Mouse (Mus musculus): ENCODE measurements around the gene Rps6kl1. TPM values are rescaled to one million over a fixed set of nuclear protein-coding genes. Genes with fewer than 3 reads are reported as not detected.
A peak's percentile ranks its signal among the peaks of the same experiment; 100 is the strongest.

The Rps6kl1 gene
- polyA plus RNA-seq, 1 experiment from 2014 or later = 1.2 TPM

DNA sequence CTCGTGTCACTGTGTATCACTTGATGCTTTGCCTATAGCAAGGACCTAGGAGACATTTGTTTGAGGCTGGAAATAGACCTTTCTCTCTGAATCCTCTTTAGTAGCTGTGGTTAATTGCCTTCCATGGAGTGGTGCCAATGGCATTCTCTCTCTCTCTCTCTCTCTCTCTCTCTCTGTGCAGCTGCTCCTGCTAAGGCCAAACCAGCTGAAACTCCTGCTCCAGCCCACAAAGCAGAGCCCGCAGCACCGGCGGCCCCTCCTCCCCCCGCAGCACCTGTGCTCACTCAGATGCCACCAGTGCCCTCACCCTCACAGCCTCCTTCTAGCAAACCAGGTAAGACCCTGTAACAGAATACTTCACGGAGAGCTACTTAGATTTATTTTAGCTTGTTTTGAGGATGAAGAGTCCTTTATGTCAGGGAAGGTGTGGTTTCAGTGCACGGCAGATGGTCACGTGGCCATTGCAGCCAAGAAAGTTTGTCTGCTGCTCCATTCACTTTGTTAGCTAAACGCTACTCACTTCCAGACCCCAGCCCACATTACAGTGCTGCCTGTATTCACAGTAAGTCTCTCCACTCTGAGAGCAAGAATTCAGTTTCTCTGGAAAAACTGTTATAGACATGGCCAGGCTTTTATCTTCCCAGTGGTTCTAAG is 29.1 kb downstream of the Rps6kl1 start:
- WGBS = 91% methylated on average over 9 of the region's 9 CpGs
- Histone ChIP-seq H3K36me3 (peaks cover 83% of the 10 kb centered on the region), H3K4me1 (replicated peaks) (peaks cover 2% of the 10 kb centered on the region; the same call in 1 of the 2 replicates), H3K4me2 (no peak overlapping the region), H3K9ac (no peak overlapping the region), H3K27me3 (replicated peaks) (no peaks in the 10 kb centered on the region), H3K27ac (ENCODE audit: poor library complexity, severe bottlenecking) (no peak overlapping the region), H3K4me3 (no peak overlapping the region), H3K9me3 (replicated peaks) (no peaks in the 10 kb centered on the region)
- no peak for ATAC-seq (ENCODE audit: insufficient number of reproducible peaks, low FRiP score)

DNA sequence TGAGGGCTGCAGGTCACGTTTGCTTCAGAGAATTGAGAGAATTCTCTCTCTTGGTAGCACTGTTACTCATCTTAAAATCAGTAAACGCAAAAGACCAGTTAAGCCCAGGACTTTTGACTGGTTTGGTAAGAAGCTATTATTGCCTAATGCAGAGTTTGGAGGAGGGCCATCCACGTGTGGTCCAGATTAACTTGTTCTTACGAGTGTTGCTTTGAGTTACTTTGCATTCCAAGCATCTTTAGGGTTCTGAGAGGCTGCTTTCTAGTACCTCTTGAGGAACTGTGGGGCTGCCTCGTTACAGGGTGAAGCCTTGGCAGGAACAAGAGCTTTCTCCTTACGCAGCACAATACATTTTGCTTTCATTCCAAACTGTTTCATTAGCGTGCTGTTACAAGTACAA is 35.4 kb downstream of the Rps6kl1 start:
- Histone ChIP-seq H3K27me3 (replicated peaks) (no peaks in the 10 kb centered on the region), H3K9me3 (replicated peaks) (no peaks in the 10 kb centered on the region), H3K4me1 (replicated peaks) (peaks cover 34% of the 10 kb centered on the region), H3K36me3 (peaks cover 49% of the 10 kb centered on the region), H3K4me2 (no peak overlapping the region), H3K27ac (ENCODE audit: poor library complexity, severe bottlenecking) (no peak overlapping the region), H3K9ac (no peak overlapping the region), H3K4me3 (no peak overlapping the region)
- ATAC-seq (ENCODE audit: insufficient number of reproducible peaks, low FRiP score) = no peak
- WGBS = 79% methylated on average over 7 of the region's 7 CpGs

DNA sequence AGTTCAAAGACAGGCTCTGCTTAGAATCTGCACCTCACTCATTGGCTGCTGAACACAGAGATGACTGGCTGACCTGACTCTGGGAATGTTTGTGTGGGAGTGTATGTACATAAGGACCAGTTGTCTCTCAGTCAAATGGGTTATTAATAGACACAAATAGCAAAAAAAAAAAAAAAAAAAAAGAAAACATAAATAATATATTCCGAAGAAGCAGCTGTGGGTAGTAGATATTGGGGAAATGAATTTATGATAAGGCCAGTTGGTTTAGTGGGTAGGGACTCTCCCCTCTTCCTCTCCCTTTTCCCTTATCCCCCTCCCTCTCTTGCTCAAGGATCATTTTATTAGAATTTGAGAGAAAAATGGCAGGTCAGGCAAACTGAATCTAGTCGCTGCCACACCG is 37.1 kb downstream of the Rps6kl1 start:
- peaks cover 33% of the 10 kb centered on the region for H3K36me3 ChIP-seq
- no peak overlapping the region for H3K9ac ChIP-seq
- peaks cover 43% of the 10 kb centered on the region for H3K4me1 ChIP-seq (replicated peaks)
- WGBS = 95% methylated on average over 3 of the region's 3 CpGs
- no peaks in the 10 kb centered on the region for H3K27me3 ChIP-seq (replicated peaks)
- H3K4me3 ChIP-seq = no peak overlapping the region
- H3K9me3 ChIP-seq (replicated peaks) = no peaks in the 10 kb centered on the region
- ATAC-seq (ENCODE audit: insufficient number of reproducible peaks, low FRiP score) = no peak
- H3K27ac ChIP-seq (ENCODE audit: poor library complexity, severe bottlenecking) = peak overlapping the region; percentile 61; the same call in 1 of the 2 replicates
- H3K4me2 ChIP-seq = no peak overlapping the region

DNA sequence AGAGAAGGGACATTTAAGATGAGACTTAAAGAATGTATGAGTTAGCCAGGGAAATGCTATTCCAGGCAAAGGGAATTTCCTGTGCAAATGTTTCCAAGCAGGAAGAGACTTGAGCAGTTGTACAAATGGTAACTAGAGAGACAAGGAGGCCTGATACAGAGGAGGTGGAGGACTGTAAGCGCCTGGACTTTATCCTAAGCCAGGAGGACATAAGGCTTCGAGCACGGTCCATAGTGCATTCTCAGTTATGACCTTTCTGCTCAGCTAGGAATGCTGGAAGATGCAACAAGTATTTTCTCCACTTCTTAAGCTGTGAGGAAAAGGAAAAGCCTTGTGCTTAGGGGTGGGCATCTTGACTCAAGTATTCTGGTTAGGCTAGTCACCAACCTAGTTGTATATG is 37.7 kb downstream of the Rps6kl1 start:
- peak overlapping the region; percentile 61 for H3K27ac ChIP-seq (ENCODE audit: poor library complexity, severe bottlenecking)
- peaks cover 27% of the 10 kb centered on the region for H3K36me3 ChIP-seq
- 70% methylated on average over 3 of the region's 3 CpGs for WGBS

DNA sequence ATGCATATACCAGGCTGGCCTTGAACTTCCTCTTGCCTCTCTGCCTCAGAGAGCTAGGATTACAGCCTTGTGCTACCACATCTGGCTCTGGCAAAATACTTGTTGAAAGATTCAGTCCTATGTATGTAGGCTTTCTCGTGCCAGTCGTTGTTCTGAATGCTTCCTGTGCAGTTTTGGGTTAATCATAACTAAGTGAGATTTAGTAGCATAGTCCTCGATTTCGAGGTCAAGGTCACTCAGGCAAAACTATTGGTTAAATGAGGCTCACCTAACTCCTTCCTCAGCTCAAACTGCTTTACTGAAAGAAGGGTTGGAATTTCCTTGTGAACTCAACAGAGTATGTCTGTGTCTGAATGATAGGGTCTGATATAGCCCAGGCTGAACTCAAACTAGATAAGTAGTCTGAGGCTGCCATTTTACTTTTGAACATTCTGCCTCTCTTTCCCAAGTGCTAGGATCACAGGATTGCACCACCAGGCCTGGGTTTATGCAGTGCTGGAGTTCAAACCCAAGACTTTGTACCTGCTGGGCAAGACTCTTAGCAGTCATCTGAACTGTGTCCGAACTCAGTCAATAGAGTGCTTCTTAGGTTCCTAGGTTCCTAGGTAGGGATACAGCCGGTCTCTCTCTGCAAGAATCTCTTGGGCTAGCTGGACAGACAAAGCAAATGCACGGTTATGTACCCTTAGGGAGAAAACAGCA is 38.4 kb downstream of the Rps6kl1 start:
- H3K9me3 ChIP-seq (replicated peaks) = no peaks in the 10 kb centered on the region
- peak overlapping the region; percentile 53 for H3K27ac ChIP-seq (ENCODE audit: poor library complexity, severe bottlenecking)
- 79% methylated on average over 7 of the region's 7 CpGs for WGBS
- H3K4me3 ChIP-seq = peak overlapping the region; percentile 78; the same call in 1 of the 2 replicates
- peak overlapping the region; percentile 92; the same call in 1 of the 2 replicates for H3K9ac ChIP-seq
- ATAC-seq (ENCODE audit: insufficient number of reproducible peaks, low FRiP score) = no peak
- H3K27me3 ChIP-seq (replicated peaks) = no peaks in the 10 kb centered on the region
- peaks cover 21% of the 10 kb centered on the region for H3K36me3 ChIP-seq
- peaks cover 43% of the 10 kb centered on the region for H3K4me1 ChIP-seq (replicated peaks)
- H3K4me2 ChIP-seq = peak overlapping the region; percentile 90

More for the DNA sequence above, 37.7 kb downstream of the Rps6kl1 start:
- ATAC-seq (ENCODE audit: insufficient number of reproducible peaks, low FRiP score) = no peak
- Histone ChIP-seq H3K9me3 (replicated peaks) (no peaks in the 10 kb centered on the region), H3K27me3 (replicated peaks) (no peaks in the 10 kb centered on the region), H3K4me3 (no peak overlapping the region), H3K4me2 (0 out of 2 replicates have a peak overlapping the region, but pooled peaks have one; percentile 15), H3K4me1 (replicated peaks) (peaks cover 43% of the 10 kb centered on the region), H3K9ac (no peak overlapping the region)

DNA sequence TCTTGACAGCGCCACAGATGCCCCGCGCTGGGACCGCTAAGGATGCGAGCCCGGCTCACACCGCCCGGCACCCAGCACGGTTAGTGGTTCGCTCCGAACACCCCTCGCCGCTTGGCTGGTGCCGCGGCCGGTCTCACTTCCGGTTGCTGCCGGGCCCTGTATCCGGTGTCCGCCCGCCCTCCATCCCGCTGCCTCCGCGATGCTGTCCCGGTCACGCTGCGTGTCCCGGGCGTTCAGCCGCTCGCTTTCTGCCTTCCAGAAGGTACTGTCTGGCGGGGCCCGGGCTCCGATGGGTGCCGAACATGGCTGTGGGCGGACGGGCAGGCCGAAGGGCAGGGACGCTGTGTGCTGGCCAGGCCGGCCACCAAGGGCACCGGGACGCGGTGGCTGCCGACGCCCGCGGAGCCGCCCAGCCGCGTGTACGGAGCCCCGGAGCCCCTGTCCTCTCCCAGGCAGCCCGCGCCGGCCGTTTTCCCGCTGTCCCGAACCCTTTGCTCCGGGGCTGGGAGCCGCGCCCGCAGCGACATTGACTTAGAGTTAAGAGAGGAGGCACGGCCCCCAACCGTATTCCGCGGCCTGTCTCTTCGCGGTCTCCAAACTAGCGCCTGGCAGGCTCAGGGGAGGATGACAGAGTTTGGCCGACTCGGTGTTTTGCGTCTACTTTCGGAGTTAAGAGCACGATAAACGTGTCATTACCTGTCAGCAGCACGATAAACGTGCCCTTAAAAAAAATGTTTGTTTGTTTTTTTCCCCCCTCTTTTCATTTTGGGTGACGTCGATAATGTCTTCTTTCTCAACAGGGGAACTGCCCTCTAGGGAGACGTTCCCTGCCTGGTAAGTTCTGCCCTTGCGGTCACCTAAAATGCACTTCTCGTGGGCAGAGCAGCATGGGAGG is 40.1 kb downstream of the Rps6kl1 start, which contains the start of the genes Prox2 and Dlst:
Gene Prox2, minus strand, starts transcription at position 62 of the 895 bp plus-strand sequence.
Gene Dlst, plus strand, starts transcription at position 136 of the 895 bp plus-strand sequence.
- H3K36me3 ChIP-seq = peaks cover 14% of the 10 kb centered on the region
- WGBS = under 1% methylated on average over 83 of the region's 83 CpGs
- peaks cover 48% of the 10 kb centered on the region for H3K4me1 ChIP-seq (replicated peaks)
- peak within 1 kb of the TSS; percentile 92 for H3K9ac ChIP-seq
- peak; percentile 93 for ATAC-seq (ENCODE audit: insufficient number of reproducible peaks, low FRiP score)
- H3K27me3 ChIP-seq (replicated peaks) = no peaks in the 10 kb centered on the region
- peak within 1 kb of the TSS; percentile 82 for H3K27ac ChIP-seq (ENCODE audit: poor library complexity, severe bottlenecking)
- no peaks in the 10 kb centered on the region for H3K9me3 ChIP-seq (replicated peaks)
- H3K4me3 ChIP-seq = peak within 1 kb of the TSS; percentile 78
- peak within 1 kb of the TSS; percentile 90 for H3K4me2 ChIP-seq

DNA sequence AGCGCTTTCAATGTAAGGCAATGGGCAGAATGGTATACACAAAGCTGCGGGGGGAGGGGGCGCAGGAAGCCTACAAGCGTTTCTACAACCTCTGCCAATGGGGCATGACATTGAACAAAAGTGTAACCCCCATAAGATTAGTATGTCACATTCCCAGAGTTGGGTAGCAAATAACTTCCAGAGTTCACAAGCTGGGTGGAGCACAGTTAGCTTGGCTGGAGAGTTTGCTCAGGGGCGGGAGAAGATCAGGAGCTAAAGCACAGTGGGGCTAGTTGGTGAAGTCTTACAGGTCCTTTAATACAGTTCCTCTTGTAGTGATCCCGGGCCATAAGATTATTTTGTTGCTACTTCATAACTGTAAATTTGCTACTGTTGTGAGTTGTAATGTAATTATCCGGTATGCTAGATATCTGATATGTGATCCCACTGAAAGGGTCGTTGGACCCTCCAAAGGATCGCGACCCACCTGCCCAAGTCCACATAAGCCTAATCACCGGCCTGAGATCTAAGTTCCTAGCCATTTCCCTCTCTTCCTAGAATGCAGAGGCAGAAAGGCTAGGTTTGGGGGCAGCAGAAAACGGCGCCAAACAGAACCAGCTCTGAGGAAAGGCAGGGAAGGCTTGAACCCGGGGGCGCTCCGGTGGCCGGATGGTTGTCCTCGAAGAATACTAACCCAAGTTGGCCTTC is 40.9 kb downstream of the Rps6kl1 start:
- H3K9me3 ChIP-seq (replicated peaks) = no peaks in the 10 kb centered on the region
- H3K9ac ChIP-seq = peak overlapping the region; percentile 92
- peaks cover 44% of the 10 kb centered on the region for H3K4me1 ChIP-seq (replicated peaks)
- ATAC-seq (ENCODE audit: insufficient number of reproducible peaks, low FRiP score) = peak; percentile 26; the same call in 1 of the 2 replicates
- no peaks in the 10 kb centered on the region for H3K27me3 ChIP-seq (replicated peaks)
- peaks cover 7% of the 10 kb centered on the region for H3K36me3 ChIP-seq
- 15% methylated on average over 18 of the region's 18 CpGs for WGBS
- peak overlapping the region; percentile 82 for H3K27ac ChIP-seq (ENCODE audit: poor library complexity, severe bottlenecking)
- H3K4me3 ChIP-seq = peak overlapping the region; percentile 78
- peak overlapping the region; percentile 90 for H3K4me2 ChIP-seq

DNA sequence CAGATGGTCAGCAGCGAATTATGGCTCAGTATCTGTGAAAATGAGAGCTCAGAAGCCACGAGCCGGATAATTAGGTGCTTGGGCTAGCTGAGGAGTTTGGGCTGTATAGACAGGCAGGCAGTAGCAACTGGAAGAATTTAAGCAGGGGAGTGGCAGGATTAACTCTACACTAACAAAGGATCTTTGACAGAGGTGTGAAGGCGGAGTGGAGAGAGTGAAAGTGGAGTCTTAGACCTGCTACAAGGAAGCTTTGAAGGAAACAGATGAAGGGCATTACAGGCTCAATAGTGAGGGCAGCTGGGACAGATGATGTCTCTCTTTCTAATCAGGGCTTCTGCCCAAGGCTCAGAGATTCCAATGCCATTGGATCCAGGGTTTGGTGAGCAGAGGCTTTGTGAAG is 41.6 kb downstream of the Rps6kl1 start:
- no peaks in the 10 kb centered on the region for H3K36me3 ChIP-seq
- H3K9ac ChIP-seq = no peak overlapping the region
- no peak overlapping the region for H3K4me3 ChIP-seq
- H3K27ac ChIP-seq (ENCODE audit: poor library complexity, severe bottlenecking) = no peak overlapping the region
- H3K9me3 ChIP-seq (replicated peaks) = no peaks in the 10 kb centered on the region
- no peaks in the 10 kb centered on the region for H3K27me3 ChIP-seq (replicated peaks)
- peaks cover 44% of the 10 kb centered on the region for H3K4me1 ChIP-seq (replicated peaks)
- H3K4me2 ChIP-seq = peak overlapping the region; percentile 90
- no peak for ATAC-seq (ENCODE audit: insufficient number of reproducible peaks, low FRiP score)
- WGBS = 54% methylated on average over 4 of the region's 4 CpGs

DNA sequence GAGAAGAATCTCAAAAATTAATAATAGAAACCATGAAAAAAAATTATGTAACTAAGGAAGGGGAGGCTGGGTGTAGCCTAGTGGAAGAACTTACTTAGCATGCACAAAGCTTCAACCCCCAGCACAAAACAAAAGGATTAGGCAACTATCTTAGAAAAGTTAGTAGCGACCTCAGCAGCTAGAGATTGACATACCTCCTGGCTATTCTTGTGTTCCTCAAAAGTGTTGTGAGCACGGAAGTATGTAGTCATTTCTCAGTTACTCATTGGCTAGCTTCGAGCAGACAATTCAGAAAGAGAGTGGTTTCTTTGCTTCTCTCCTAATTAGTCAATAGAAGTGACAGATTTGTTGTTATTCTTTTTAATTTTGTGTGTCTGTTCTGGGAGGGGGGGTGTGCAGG is 42.4 kb downstream of the Rps6kl1 start:
- Histone ChIP-seq H3K27ac (ENCODE audit: poor library complexity, severe bottlenecking) (no peak overlapping the region), H3K4me1 (replicated peaks) (peaks cover 39% of the 10 kb centered on the region), H3K9ac (no peak overlapping the region), H3K4me2 (no peak overlapping the region), H3K27me3 (replicated peaks) (no peaks in the 10 kb centered on the region), H3K9me3 (replicated peaks) (no peaks in the 10 kb centered on the region), H3K4me3 (no peak overlapping the region), H3K36me3 (no peaks in the 10 kb centered on the region)
- WGBS = 64% methylated on average over 3 of the region's 3 CpGs
- no peak for ATAC-seq (ENCODE audit: insufficient number of reproducible peaks, low FRiP score)

DNA sequence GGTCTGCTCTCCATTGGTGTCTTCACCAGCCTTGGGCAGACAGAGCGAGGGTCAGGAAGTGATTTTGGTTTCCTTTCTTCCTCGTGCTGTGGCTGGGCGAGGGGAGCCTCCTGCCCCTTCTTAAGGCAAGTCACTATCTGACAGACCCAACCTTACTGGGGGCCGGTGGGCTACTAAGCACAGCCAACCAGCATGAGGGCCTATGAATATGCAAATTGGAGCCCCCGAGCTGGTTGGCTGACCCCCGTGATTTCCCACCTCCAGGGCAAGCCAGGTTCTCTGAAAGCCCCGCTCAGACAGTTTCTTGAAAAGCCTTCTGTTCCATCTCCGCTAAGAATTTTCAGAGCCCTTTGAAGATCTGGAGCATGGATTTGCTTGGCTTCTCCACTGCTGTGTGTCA is 44.8 kb downstream of the Rps6kl1 start:
- H3K27me3 ChIP-seq (replicated peaks) = no peaks in the 10 kb centered on the region
- peak overlapping the region; percentile 32 for H3K4me3 ChIP-seq
- peak overlapping the region; percentile 68 for H3K4me2 ChIP-seq
- 5% methylated on average over 8 of the region's 8 CpGs for WGBS
- no peaks in the 10 kb centered on the region for H3K36me3 ChIP-seq
- no peaks in the 10 kb centered on the region for H3K9me3 ChIP-seq (replicated peaks)
- H3K9ac ChIP-seq = peak overlapping the region; percentile 62
- no peak overlapping the region for H3K27ac ChIP-seq (ENCODE audit: poor library complexity, severe bottlenecking)
- ATAC-seq (ENCODE audit: insufficient number of reproducible peaks, low FRiP score) = no peak
- H3K4me1 ChIP-seq (replicated peaks) = peaks cover 17% of the 10 kb centered on the region

Measured in heart, embryonic 12.5 days (tissue).